Mouse (Mus musculus) urinary bladder, postnatal 25 days (tissue): ENCODE data around the gene Usp30.

ENCODE experiments used
- DNase-seq: peaks from one replicate; pipeline ENCODE4 v3.0.0; 2022; ENCODE audit warnings: low spot score

The Usp30 gene

DNA sequence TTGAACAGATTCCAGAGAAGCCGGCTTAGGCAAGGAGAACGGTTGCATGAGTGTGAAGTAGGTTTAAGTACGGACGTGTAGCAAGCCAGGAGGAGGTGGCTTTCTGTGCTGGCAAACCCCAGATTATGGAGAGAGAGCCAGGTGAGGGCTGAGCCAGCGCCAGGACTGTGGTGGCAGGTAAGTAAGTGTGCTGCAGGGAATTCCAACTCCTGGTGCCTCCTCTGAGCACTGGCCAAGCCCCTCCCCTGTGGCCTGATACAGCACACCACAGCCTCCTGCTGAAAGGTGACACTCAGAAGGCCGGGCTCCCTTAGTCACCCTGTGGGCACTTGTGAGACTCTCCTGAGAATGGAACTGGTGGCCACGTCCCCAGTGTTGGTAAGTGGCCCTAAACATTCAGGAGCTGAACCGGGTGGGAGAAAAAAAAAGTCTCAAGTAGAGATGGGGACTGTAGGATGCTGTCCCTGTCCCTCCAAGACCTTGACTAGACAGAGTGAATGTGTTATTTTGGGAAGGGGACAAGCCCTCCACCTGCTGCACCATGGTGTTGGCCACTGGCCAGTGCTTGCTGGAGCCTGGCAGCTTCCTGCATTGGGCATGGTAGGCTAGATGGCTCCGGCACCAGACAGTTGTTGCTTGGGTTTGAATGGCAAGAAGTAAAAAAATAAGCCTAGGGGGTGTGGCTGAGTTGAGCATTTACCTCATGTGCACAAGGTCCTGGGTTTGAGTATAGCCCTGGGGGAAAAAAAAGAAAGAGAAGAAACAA is 90.1 kb downstream of the Usp30 start:
- DNase-seq = no peak

DNA sequence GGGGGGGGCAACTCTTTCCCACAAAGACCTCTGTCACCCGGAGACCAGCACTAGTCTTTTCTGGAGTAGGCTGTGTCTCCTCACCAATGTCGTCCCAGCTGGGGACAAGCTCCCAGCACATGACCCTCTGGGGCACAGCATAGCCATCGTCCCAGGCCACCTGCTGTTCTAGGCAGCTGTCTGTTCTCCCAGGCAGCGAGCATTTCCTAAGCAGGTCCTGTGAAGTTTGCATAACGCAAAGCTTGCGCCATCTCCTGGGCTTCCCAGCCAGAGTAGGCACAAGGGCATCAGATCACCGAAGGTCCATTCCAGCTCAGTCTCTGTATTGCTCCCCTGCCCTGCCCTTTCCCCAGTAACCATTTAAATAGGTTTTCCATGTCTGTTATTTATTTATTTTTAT is 92.0 kb downstream of the Usp30 start:
- DNase-seq = no peak

DNA sequence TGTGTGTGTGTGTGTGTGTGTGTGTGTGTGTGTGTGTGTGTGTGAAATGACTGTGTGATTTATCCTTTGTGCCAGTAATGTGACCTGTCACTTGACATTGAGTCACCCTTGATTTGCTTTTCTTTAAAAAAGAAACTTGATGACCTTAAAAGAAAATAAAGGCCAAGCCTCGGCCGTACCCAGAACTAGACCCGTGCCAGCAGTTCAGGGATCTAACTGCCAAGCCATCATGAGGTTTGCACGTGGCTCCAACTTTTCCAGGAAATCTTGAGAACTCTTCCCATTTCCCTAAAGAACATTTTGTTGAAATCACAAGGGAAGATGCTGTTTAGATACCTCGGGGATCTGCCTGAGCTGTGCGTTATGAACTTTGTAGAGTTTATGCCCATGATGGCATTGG is 96.2 kb downstream of the Usp30 start:
- no peak for DNase-seq

DNA sequence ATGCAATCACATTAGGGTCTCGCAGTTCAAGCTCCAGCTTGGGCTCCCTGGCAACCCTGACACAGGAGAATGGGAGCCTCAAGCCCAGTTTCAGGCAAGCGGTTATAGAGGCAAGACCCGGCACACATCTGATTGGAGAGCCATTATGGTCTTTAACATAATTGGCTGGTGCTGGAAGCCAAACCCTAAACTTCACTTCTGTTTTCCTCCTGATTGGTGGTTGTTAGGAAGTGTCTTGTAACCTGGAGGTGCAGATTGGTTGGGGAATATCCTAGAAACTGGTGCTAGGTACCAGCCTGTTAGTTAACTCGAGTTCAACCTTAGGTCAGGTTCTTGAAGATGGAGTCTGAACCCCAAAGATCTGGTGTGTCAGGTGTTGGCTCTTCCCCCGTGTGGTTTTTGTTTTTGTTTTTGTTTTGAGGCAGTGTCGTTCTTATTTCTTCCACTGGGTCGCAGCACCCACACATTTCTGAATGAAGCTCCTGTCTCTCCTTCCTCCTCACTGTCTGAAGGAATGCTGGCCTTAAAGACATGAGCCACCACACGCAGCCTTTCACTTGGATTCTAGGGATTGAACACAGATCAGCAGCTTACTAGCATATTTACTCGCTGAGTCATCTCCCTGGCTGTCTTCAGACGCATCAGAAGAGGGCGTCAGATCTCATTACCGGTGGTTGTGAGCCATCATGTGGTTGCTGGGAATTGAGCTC is 97.0 kb downstream of the Usp30 start:
- no peak for DNase-seq

DNA sequence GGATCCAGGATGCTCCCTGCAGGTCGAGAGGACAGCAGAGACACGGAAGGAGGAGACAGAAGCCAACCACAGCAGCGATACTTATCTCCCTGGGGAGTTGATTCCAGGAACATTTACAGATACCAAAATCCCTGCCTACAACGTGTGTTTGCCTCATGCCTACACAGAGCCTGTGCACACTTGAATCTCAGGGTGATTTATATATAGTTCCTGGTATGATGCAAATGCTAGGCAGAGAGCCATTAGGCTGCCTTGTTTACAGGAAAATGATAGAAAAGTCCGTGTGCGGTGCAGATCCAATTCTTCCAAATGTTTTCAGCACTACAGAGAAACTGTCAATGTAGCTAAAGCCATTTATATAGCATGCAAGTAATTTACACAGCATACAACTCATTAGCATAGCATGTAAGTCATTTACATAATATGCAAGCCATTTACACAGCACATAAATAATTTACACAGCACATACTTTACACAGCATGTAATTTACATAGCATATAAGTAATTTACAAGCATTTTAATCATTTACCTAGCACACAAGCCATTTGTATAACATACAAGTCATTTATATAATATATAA is 97.9 kb downstream of the Usp30 start:
- no peak for DNase-seq

DNA sequence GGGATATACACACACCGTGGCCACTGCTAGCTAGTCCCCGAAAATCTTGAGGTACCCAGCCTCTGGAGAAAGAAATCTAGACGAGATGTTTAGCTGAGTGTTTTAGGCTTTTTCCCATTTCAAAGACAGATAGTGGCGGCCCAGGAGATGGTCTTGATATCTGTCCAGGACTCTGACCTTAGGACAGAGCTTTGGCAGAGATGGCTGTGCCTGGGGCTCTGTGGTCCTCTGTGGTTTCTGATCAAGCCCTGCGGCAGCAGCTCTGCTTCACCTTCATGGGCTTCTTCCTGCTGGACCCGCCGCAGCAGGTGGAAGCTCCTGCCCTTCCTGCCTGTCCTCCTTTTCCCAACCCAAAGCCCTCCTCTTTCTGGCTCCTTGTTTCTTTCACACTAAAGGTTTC is 105.1 kb downstream of the Usp30 start:
- no peak for DNase-seq

DNA sequence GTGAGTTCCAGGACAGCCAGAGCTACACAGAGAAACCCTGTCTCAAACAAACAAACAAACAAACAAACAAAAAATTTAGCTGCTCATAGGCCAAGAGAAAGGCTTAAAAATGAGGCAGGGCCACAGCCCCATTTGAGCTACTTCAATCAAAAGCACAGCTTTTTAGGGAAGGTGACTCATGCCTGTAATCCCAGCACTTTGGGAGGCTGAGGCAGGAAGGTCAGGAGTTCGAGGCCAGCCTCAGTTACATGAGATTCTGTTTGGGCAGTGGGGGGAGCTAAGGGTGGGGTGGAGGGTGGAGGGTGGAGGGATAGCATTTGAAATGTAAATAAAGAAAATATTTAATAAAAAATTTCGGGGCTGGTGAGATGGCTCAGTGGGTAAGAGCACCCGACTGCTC is 107.7 kb downstream of the Usp30 start:
- no peak for DNase-seq

DNA sequence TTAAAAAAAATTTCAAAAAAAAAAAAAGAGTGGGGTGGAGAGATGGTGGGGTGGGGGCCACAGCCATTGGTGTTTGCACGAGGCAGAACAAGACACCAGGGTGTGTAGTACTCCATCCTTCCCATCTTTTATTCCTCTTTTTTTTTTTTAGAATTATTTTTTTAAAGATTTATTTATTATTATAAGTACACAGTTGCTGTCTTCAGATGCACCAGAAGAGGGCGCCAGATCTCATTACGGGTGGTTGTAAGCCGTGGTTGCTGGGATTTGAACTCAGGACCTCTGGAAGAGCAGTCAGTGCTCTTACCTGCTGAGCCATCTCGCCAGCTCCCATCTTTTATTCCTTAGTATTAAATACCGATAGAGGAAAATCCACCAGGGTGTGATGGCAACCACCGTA is 108.2 kb downstream of the Usp30 start:
- DNase-seq = no peak

DNA sequence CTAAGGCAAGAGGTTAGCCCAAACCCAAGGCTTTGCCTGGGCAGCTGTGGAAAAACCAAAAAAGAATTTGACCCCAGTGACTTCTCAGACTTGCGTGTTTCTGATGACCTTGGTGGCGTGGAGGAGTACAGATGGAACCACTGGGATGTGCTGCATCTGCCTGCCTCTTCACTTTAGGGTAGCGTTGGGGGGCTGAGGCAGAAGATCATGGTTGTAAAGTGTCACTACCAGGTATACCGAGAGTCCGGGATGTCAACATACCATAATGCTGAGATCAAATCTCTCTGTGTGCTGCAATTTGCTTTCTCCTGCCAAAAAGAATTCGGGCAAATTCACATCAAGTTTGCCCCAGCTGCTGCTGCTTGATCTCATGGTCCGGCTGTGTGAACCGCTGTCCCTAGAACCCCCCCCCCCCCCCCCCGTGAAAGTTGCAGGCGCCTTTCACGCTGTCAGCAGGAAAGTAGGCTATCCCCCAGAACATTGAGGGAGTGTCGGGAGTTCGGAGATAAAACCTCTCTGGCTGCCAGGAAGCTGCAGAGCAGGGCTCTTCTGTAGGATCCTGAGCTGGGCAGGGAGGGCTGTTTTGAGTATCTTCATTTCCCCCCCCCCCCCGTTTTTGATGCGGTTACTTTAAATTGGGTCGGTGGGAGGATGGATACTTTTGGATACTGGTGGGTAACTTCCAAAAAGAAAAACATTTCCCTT is 108.8 kb downstream of the Usp30 start:
- DNase-seq = no peak
